Mouse (Mus musculus) liver, embryonic 12.5 days (tissue): ENCODE data around the gene Leng8. TPM values are rescaled to one million over a fixed set of nuclear protein-coding genes. Genes with fewer than 3 reads are reported as not detected.

Source experiments
- ATAC-seq: fragments of 200-750 bp; cut with Nextera tagmentation; 2 replicates; pipeline ENCODE4 v1.8.0; 2017; ENCODE audit warnings: moderate number of reproducible peaks, mild to moderate bottlenecking, moderate library complexity
- H3K27ac ChIP-seq: fragments of 300-500 bp; sonication (generic); 2 replicates; pipeline ENCODE4 v1.5.1; 2016; ENCODE audit warnings: mild to moderate bottlenecking
- H3K27me3 ChIP-seq: fragments of 300-500 bp; sonication (generic); replicated peaks from 2 replicates; pipeline ENCODE4 v1.6.1; 2016; ENCODE audit warnings: mild to moderate bottlenecking, moderate library complexity
- H3K36me3 ChIP-seq: fragments of 300-500 bp; sonication (generic); 2 replicates; pipeline ENCODE4 v1.6.1; 2016; ENCODE audit warnings: mild to moderate bottlenecking, moderate library complexity
- H3K4me1 ChIP-seq: fragments of 300-500 bp; sonication (generic); 2 replicates; pipeline ENCODE4 v1.6.1; 2016
- H3K4me2 ChIP-seq: fragments of 300-500 bp; sonication (generic); 2 replicates; pipeline ENCODE4 v1.6.1; 2016; ENCODE audit warnings: mild to moderate bottlenecking, moderate library complexity
- H3K4me3 ChIP-seq: fragments of 300-500 bp; sonication (generic); 2 replicates; pipeline ENCODE4 v1.5.1; 2016; ENCODE audit warnings: mild to moderate bottlenecking, moderate library complexity
- H3K9ac ChIP-seq: fragments of 300-500 bp; sonication (generic); 2 replicates; pipeline ENCODE4 v1.6.1; 2016; ENCODE audit warnings: mild to moderate bottlenecking, moderate library complexity
- H3K9me3 ChIP-seq: fragments of 300-500 bp; sonication (generic); replicated peaks from 2 replicates; pipeline ENCODE4 v1.6.1; 2016; ENCODE audit warnings: mild to moderate bottlenecking, moderate library complexity
- WGBS: fragments of 180-500 bp; shearing (Covaris S2); methylation state at CpG from one replicate; pipeline ENCODE4 v1.1.7; 2016; ENCODE audit not compliant: insufficient replicate concordance; 5-methylcytosine and 5-hydroxymethylcytosine counted together
- polyA plus RNA-seq: library from polyadenylated mRNA; unstranded; fragments of >200 nt; fragmentation: Nextera tagmentation; extraction: Ambion mirVana; gene quantifications from 2 replicates; pipeline ENCODE4 v1.2.1, GENCODE M21; 2016

The Leng8 gene
- polyA plus RNA-seq, 1 experiment from 2014 or later, result 39.3 TPM

GRCm38 (mm10) chr7:4130686-4131452 is 6.0 kb upstream of the Leng8 start:
- no peak overlapping the region for H3K27ac ChIP-seq
- peak; percentile 62 for ATAC-seq

GRCm38 (mm10) chr7:4131964-4132363 is 4.9 kb upstream of the Leng8 start:
- Histone ChIP-seq H3K27ac (no peak overlapping the region), H3K4me1 (peaks cover 26% of the 10 kb centered on the region), H3K4me2 (no peak overlapping the region), H3K36me3 (no peaks in the 10 kb centered on the region; the same call in 1 of the 2 replicates), H3K4me3 (no peak overlapping the region), H3K27me3 (no peaks in the 10 kb centered on the region), H3K9ac (no peak overlapping the region), H3K9me3 (no peaks in the 10 kb centered on the region)
- WGBS, result 77% methylated on average over 8 of the region's 8 CpGs
- ATAC-seq, result no peak

More at GRCm38 (mm10) chr7:4130686-4131452, 6.0 kb upstream of the Leng8 start:
- Histone ChIP-seq H3K4me3 (no peak overlapping the region), H3K9me3 (no peaks in the 10 kb centered on the region), H3K4me1 (peaks cover 26% of the 10 kb centered on the region), H3K27me3 (no peaks in the 10 kb centered on the region), H3K36me3 (no peaks in the 10 kb centered on the region; the same call in 1 of the 2 replicates), H3K4me2 (no peak overlapping the region), H3K9ac (no peak overlapping the region; the same call in 1 of the 2 replicates)
- 28% methylated on average over 13 of the region's 13 CpGs for WGBS

- no peak overlapping the region for H3K4me3 ChIP-seq
- no peak for ATAC-seq
- no peak overlapping the region for H3K27ac ChIP-seq
- no peaks in the 10 kb centered on the region for H3K27me3 ChIP-seq
- no peak overlapping the region for H3K9ac ChIP-seq
- H3K4me1 ChIP-seq, result peaks cover 28% of the 10 kb centered on the region
- H3K4me2 ChIP-seq, result no peak overlapping the region
- no peaks in the 10 kb centered on the region for H3K9me3 ChIP-seq
- no peaks in the 10 kb centered on the region; the same call in 1 of the 2 replicates for H3K36me3 ChIP-seq
- 81% methylated on average over 3 of the region's 3 CpGs for WGBS
Observed at GRCm38 (mm10) chr7:4132581-4132980, 4.3 kb upstream of the Leng8 start.

GRCm38 (mm10) chr7:4132998-4133397 is 3.8 kb upstream of the Leng8 start:
- Histone ChIP-seq H3K4me1 (peaks cover 32% of the 10 kb centered on the region), H3K4me3 (no peak overlapping the region), H3K9ac (no peak overlapping the region), H3K27me3 (no peaks in the 10 kb centered on the region), H3K36me3 (peaks cover 2% of the 10 kb centered on the region), H3K4me2 (no peak overlapping the region), H3K9me3 (no peaks in the 10 kb centered on the region), H3K27ac (no peak overlapping the region)
- ATAC-seq, result no peak
- WGBS, result 85% methylated on average over 7 of the region's 7 CpGs

- peaks cover 40% of the 10 kb centered on the region for H3K4me1 ChIP-seq
- H3K36me3 ChIP-seq, result peaks cover 21% of the 10 kb centered on the region
- no peak overlapping the region for H3K9ac ChIP-seq
- no peak overlapping the region; the same call in 1 of the 2 replicates for H3K27ac ChIP-seq
- H3K4me2 ChIP-seq, result peak overlapping the region; percentile 89; the same call in 1 of the 2 replicates
- H3K4me3 ChIP-seq, result no peak overlapping the region
- no peaks in the 10 kb centered on the region for H3K27me3 ChIP-seq
- 77% methylated on average over 5 of the region's 5 CpGs for WGBS
- no peak for ATAC-seq
- H3K9me3 ChIP-seq, result no peaks in the 10 kb centered on the region
Observed at GRCm38 (mm10) chr7:4134911-4135310, 1.9 kb upstream of the Leng8 start.

- Histone ChIP-seq H3K36me3 (peaks cover 36% of the 10 kb centered on the region), H3K27ac (peak overlapping the region; percentile 92), H3K9ac (peak overlapping the region; percentile 88), H3K4me3 (peak overlapping the region; percentile 89), H3K4me1 (peaks cover 32% of the 10 kb centered on the region), H3K4me2 (peak overlapping the region; percentile 89), H3K27me3 (no peaks in the 10 kb centered on the region), H3K9me3 (no peaks in the 10 kb centered on the region)
- WGBS, result 0% methylated on average over 16 of the region's 16 CpGs
- ATAC-seq, result peak; percentile 20
Observed at GRCm38 (mm10) chr7:4136404-4136770, 452 bp upstream of the Leng8 start.

- H3K9me3 ChIP-seq, result no peaks in the 10 kb centered on the region
- H3K27me3 ChIP-seq, result no peaks in the 10 kb centered on the region
- ATAC-seq, result no peak
- H3K4me2 ChIP-seq, result peak overlapping the region; percentile 89
- H3K9ac ChIP-seq, result peak overlapping the region; percentile 88
- H3K4me3 ChIP-seq, result peak overlapping the region; percentile 89
- H3K4me1 ChIP-seq, result peaks cover 30% of the 10 kb centered on the region
- peaks cover 50% of the 10 kb centered on the region for H3K36me3 ChIP-seq
- 44% methylated on average over 3 of the region's 3 CpGs for WGBS
- peak overlapping the region; percentile 92 for H3K27ac ChIP-seq
Observed at GRCm38 (mm10) chr7:4137746-4138145, 907 bp downstream of the Leng8 start.

GRCm38 (mm10) chr7:4138181-4138580 is 1.3 kb downstream of the Leng8 start:
- Histone ChIP-seq H3K9me3 (no peaks in the 10 kb centered on the region), H3K4me2 (peak overlapping the region; percentile 89), H3K36me3 (peaks cover 54% of the 10 kb centered on the region), H3K4me3 (peak overlapping the region; percentile 89), H3K9ac (peak overlapping the region; percentile 88), H3K4me1 (peaks cover 30% of the 10 kb centered on the region), H3K27ac (no peak overlapping the region), H3K27me3 (no peaks in the 10 kb centered on the region)
- no peak for ATAC-seq
- WGBS, result 87% methylated on average over 2 of the region's 2 CpGs

- H3K4me1 ChIP-seq, result peaks cover 30% of the 10 kb centered on the region
- H3K27me3 ChIP-seq, result no peaks in the 10 kb centered on the region
- H3K4me2 ChIP-seq, result peak overlapping the region; percentile 89; the same call in 1 of the 2 replicates
- peak overlapping the region; percentile 88; the same call in 1 of the 2 replicates for H3K9ac ChIP-seq
- ATAC-seq, result no peak
- peak overlapping the region; percentile 89; the same call in 1 of the 2 replicates for H3K4me3 ChIP-seq
- no peaks in the 10 kb centered on the region for H3K9me3 ChIP-seq
- 92% methylated on average over 7 of the region's 7 CpGs for WGBS
- no peak overlapping the region for H3K27ac ChIP-seq
- H3K36me3 ChIP-seq, result peaks cover 59% of the 10 kb centered on the region
Observed at GRCm38 (mm10) chr7:4138671-4139070, 1.8 kb downstream of the Leng8 start.

GRCm38 (mm10) chr7:4139391-4139790 is 2.6 kb downstream of the Leng8 start:
- H3K36me3 ChIP-seq, result peaks cover 66% of the 10 kb centered on the region
- ATAC-seq, result no peak

GRCm38 (mm10) chr7:4141648-4142325 is 4.9 kb downstream of the Leng8 start:
- no peak for ATAC-seq
- H3K9me3 ChIP-seq, result no peaks in the 10 kb centered on the region

More at GRCm38 (mm10) chr7:4139391-4139790, 2.6 kb downstream of the Leng8 start:
- no peaks in the 10 kb centered on the region for H3K27me3 ChIP-seq
- no peak overlapping the region for H3K9ac ChIP-seq
- peaks cover 27% of the 10 kb centered on the region for H3K4me1 ChIP-seq
- no peak overlapping the region for H3K4me2 ChIP-seq
- no peak overlapping the region for H3K27ac ChIP-seq
- H3K9me3 ChIP-seq, result no peaks in the 10 kb centered on the region
- 92% methylated on average over 5 of the region's 5 CpGs for WGBS
- no peak overlapping the region for H3K4me3 ChIP-seq

More at GRCm38 (mm10) chr7:4141648-4142325, 4.9 kb downstream of the Leng8 start:
- no peaks in the 10 kb centered on the region for H3K27me3 ChIP-seq
- H3K36me3 ChIP-seq, result peaks cover 90% of the 10 kb centered on the region
- WGBS, result 87% methylated on average over 6 of the region's 6 CpGs
- H3K4me1 ChIP-seq, result peaks cover 24% of the 10 kb centered on the region
- no peak overlapping the region for H3K4me2 ChIP-seq
- no peak overlapping the region for H3K9ac ChIP-seq
- H3K4me3 ChIP-seq, result no peak overlapping the region
- H3K27ac ChIP-seq, result no peak overlapping the region
